Mouse (Mus musculus) lung, postnatal 4 days (tissue): ENCODE data around the gene E2f3.

ENCODE experiments used
- DNase-seq, 2 experiments: peaks; one replicate each; pipeline ENCODE4 v3.0.0; 2021

The E2f3 gene

DNA sequence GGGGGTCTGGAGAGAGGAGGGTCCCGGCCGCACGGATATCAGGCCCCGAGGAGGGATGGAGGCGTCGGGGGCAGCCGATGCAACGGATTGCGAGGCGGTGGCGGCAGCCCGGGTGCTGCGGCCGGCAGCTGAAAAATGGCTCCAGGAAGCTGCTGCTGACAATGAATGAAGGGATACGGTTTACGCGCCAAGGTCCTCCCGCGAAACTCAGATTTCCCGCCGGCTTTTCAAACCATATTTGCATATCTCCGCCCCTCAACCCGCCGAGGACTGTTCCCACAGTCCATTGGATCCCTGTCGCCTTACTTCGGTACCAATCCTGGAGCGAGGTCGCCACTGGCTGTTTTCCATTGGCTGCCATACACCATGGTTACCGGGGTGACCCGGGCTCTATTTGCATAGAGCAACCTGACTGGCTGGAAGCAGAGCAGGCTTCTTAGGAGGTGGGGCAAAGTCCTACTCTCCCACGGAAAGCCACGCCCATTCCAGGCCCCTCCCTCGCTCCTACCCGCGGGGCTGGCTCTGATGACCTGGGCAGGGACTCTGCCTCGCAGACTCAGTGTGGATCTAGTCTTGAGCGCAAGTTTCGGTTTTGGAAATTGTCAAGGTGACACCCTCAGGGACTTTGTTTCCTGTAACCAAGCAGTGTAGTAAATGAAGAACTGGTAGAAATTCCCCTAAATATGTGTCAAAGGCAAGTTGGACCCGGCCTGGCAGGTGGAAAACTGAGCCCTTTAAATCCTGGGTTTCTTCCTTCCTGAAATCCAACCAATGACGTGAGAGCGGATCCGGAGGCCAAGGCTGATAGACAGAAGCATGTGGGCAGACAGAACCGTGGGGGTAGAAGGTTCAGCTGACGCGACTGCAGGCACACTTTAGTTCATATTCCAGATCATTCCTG, at the start of gene E2f3:
Gene E2f3 (minus strand): TSS at position 209 of the 901 bp plus-strand sequence.
- peak; percentile 98 to 100 for DNase-seq

GRCm38 (mm10) chr13:30034540-30034939, 48.7 kb upstream of the E2f3 start:
- no peak for DNase-seq

DNA sequence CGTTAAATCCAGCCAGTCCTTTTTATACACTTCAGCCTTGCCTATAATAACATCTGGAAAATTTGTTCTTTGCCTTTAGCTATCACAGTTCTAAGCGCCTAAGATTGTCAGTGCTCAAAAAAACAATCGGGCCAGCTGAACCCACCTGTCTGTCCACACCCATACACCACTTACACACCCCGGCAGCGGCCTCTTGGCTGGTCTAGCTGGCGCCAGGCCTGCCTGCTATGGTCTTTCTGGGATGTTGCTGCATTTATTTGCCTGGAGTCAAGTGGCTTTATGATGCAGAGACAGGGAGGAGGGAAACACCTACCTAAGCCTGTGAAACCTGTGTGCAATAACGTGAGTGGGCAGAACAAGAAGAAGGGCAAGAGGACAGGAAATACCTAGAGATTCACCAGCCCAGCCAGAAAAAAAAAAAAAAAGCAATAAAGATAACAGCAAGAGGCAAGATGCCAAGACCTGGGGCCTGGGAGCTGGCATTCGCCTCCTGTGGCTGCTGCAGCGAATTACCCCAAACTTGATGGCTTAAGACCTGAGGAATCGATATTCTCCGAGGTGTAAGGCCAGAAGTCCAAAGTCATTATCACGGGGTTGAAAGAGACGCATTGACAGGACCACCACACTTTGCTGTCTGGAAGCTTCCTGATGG, 45.9 kb upstream of the E2f3 start:
- DNase-seq = no peak

DNA sequence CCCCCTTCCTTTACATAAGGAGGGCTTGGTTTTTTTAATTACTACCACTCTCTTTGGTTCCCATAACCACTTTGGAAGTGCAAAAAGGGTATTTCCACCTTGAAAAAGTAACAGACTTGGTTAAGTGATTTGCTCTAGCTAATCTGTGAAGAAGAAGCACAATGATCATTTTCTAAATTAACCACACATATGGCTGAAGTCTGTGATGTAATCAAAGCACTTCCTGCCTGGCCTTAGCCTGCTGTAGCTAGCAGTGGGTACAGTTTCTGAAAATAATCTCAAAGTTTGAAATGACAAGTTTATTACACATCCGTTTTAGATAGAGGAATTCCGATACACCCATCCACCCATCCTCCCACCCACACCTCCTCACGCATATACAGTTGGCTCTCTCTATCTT, 42.0 kb upstream of the E2f3 start:
- DNase-seq = no peak

DNA sequence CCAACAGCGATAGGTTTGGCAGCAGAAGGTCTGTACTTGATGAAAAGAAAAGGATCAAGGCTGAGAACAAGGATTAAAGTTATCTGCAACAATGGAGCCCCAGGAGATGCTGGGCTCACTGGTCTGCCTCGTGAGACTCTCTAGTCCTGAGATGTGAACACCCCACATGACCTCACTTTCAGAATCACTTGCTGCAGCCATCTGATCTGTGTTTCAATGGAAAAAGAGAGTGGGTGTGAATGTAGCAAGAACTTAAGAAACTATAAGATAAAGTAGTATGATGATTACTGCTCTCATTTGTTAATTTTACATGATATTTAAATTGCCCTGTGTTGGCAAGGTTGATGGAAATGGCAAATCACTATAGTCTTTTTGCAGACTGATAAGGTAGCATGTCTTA, 36.6 kb upstream of the E2f3 start:
- no peak for DNase-seq

GRCm38 (mm10) chr13:30018573-30018972, 32.7 kb upstream of the E2f3 start:
- DNase-seq = no peak

GRCm38 (mm10) chr13:30017611-30018010, 31.7 kb upstream of the E2f3 start:
- DNase-seq = no peak

DNA sequence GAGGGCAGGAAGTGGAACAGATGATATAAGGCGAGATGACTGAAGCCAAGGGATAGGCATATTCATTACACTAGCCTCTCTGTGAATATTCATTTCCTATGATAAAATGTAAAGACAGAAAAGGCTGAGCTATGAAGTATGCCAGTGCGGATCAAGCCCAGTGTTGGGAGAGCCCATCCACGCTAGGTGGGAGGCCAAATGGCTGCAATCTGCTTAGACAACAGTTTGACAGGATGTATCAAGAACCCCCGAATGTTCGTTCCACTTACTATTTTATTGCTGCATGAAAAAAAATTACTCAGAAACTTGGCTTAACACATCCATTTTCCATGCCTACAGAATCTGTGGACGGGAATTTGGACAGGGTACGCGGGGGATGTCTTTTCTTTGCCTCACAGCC, 28.7 kb upstream of the E2f3 start:
- DNase-seq = no peak

- no peak for DNase-seq
Observed at GRCm38 (mm10) chr13:30012226-30012625, 26.4 kb upstream of the E2f3 start.

GRCm38 (mm10) chr13:30008738-30009137, 22.9 kb upstream of the E2f3 start:
- no peak for DNase-seq

DNA sequence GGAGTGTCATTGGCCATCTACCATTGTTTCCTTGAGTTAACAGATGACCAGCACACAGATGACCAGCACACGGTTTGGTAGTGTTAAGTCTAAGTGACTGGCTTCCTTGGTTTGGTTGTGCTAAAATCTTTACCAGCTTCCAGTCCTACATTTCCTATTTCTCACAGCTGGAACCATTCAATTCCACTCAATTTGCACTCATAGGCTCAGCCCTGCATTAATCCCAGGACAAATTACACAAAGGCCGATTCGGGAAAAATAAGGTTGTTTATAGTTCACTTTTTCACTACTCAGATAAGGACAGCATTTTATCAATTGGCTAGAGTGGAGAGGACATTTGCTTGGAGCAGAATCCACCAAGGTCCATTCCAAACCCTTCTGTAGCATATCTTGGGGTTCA, 19.6 kb upstream of the E2f3 start:
- no peak for DNase-seq

GRCm38 (mm10) chr13:30004849-30005248, 19.0 kb upstream of the E2f3 start:
- no peak for DNase-seq

- DNase-seq = no peak
Observed at GRCm38 (mm10) chr13:30003169-30003568, 17.3 kb upstream of the E2f3 start.

DNA sequence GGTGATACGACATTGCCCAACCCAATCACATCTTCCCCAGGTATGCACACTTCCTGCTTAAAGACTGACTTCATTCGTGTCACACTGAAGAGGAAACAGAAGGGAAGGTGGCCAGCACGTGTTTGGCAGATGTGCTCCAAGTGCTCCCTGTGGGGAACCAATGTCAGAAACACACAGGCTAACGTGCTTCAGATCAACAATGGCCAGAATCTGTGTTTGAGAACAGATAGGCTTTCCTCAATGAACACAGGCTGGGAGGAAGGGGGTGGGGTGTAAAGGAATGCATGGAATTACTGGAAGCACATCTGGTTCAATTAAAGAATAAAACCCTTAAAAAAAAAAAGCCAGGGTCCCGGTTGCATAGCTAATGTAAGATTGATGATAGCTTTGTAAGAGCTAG, 15.2 kb upstream of the E2f3 start:
- DNase-seq = no peak

- DNase-seq = no peak
Observed at GRCm38 (mm10) chr13:29987956-29988355, 2.1 kb upstream of the E2f3 start.

DNA sequence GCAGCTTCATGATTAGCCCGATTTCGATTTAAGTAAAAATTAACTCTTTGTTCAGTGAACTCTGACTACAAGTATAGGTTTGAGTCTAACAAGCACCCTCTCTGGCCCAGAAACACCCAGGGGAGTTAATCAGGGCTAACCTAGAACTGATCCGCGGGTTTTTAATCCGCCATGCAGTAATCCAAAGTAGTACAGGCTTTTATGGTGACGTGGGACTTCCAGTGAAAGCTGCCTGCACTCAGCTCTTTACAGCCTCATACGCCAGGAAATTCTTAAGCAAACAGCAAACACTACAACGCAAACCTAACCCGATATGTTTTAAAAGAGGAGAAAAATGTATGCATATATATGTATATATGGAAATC, 875 bp upstream of the E2f3 start:
- DNase-seq = no peak

DNA sequence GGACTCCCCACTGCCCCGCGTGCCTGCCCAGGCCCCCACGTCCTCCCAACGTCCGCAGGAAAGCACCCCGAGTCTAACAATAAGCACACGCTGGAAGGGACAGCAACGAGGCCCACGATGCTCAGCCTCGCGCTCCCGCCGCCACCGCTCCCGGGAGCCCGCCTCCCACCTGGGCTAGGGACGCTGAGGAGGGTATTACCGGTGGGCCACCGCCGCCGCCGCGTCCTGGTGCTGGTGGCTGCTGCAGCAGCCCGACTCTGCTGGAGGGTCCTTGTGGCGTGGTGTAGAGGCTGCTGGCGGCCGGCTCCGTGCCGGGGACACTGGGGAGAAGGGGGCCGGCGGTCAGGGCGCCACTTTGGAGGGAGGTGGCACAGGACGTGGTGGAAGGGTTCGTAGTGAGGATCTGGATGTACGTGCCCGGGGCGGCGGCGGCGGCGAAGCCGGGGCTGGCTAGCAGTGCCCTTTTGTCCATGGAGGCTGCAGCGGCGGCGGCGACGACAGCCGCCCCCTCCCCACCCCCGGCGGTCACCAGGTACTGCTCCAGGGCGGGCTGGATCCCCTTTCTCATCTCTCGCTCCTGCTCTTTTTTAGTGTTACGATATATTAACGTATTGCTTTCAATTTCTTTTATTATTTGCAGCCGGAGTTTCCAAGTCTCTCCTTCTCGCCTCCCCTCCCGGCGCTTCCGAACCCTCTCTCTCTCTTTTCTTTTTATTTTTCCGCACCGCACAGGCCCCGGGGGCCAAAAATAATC, 585 bp downstream of the E2f3 start:
- peak; percentile 51 for DNase-seq

DNA sequence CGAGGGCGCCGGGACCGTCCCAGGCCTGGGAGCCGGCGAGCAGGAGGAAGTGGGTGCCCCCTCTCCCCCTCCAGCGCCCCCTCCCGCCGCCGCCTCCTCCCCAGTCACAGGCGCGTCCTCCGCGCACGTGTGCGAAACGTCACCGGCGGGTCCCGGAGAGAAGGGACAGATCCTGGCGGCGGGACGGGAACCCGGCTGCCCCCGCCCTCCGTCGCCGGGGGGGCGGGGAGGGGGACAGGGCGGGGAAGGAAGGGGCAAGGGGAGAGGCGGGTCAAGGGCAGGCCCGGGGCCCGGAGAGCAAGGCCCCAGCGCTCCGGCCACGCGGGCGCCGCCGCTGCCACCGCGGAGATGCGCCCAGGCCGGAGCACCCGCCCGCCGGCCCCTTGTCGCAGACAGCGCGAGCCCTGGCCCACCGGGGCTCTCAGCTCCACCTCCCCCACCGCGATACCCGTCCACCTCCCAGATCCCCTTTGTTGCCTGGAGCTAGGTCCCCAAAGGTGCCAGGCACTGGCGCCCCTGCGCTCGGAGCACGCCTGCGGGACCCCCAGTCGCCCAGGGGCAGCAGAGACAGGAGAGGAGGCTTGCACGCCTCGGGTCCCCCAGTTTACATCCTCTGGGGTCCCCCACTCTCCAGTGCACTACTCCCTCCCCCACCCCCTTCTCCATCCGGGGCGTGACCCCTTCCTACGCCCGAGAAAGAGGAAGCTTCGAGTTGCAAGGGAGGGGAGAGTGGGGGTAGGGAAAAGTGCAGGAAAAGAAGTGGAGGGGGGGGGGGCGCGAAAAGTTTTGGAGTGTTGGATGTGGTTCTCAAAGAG, 1.4 kb downstream of the E2f3 start:
- peak; percentile 90 to 93 for DNase-seq

- DNase-seq = peak in 1 of 2 experiments; percentile 13
Observed at GRCm38 (mm10) chr13:29983523-29984191, 2.2 kb downstream of the E2f3 start.

GRCm38 (mm10) chr13:29983037-29983436, 2.8 kb downstream of the E2f3 start:
- DNase-seq = peak in 1 of 2 experiments; percentile 36

DNA sequence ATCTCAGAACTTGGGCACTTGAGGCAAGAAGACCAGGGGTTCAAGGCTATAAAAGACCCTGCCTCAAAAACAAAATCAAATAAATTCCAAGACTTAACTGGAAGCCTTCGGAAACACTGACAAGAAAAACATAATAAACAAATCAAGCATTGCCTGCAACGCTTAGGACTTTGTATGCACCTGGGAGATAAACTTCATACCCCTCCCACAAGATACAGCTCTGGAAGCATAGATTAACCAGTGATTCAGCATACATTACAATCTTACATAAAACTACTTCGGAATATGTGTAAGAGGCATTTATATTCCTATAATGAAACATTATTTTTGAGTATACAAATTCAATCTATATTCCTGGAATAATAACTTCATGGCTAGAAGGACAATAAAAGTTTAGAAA, 3.5 kb downstream of the E2f3 start:
- no peak for DNase-seq

GRCm38 (mm10) chr13:29979140-29979564, 6.7 kb downstream of the E2f3 start:
- DNase-seq = no peak
